Mouse (Mus musculus): ENCODE results near the gene Mctp2. TPM values are rescaled to one million over a fixed set of nuclear protein-coding genes. Genes with fewer than 3 reads are reported as not detected.
"Not testable (repeated sequence)": the region's sequence is repeated elsewhere in the genome, so short reads cannot be mapped to it uniquely, and the experiment has no call there.

Gene Mctp2
- total RNA-seq, 2 experiments from 2014 or later: 1.3 to 3.6 TPM

DNA sequence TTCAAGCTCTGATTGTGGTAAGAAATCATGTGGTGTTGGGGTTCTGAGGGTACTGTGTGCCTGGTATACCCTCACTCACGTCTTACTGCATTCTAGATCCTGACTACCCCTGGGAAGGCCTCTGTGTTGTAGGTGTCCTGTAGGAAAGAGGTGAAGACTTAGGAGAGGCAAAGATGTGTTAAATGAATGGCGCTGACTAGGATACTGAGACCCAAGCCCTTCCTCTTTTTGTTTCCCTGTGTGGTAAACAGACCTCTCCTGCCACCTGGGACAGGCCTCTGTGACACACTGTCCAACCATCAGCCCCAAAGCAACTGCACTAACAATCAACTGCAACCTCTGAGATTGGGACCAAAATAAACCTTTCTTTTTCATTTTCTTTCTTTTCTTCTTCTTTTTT lies 28.0 kb downstream of the Mctp2 start:
- ATAC-seq (replicated peaks; ENCODE audit: poor library complexity, severe bottlenecking): peak; percentile 57

DNA sequence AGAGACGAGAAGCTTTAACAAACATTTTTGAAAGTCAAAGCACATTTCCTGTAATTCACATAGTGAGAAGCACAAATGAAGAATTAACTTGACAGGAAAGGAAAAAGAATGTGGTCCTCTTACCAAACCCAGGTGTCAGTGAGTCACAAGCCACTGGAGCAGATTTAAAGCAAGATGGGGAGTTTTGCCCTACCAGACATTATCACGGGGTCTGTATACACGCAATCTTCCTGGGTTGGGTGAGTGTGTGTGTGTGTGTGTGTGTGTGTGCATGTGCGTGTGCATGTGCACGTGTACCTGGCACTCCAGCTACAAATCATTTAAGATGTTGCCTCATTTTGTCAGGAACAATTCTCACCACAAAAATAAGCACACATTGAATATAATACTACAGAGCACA lies 30.9 kb downstream of the Mctp2 start:
- ATAC-seq (replicated peaks; ENCODE audit: poor library complexity, severe bottlenecking): no peak

- no peak for ATAC-seq (replicated peaks; ENCODE audit: poor library complexity, severe bottlenecking)
Measured at GRCm38 (mm10) chr7:72271546-72271945, 34.9 kb downstream of the Mctp2 start.

DNA sequence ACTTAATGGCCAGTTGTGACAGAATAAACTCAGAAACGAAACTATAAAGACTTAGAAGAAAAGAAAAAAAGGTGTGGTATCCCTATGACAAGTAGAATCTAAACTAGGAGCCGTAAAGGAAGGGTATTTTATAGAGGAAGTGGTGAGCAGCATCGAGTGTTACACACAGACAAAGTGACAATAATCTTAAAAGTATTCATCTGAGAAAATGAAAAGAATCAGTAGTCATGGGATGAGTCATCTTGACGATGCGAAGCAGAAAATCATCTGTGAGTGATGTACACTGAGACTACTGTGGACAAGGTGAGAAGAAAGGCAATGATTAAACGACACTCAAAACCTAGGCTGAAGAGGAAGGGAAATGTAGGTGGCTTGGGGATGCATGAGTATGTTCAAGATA lies 36.4 kb downstream of the Mctp2 start:
- peak; percentile 46; the same call in 1 of the 2 replicates for ATAC-seq (replicated peaks; ENCODE audit: poor library complexity, severe bottlenecking)

- ATAC-seq (replicated peaks; ENCODE audit: poor library complexity, severe bottlenecking): peak; percentile 92
Measured at GRCm38 (mm10) chr7:72260766-72261655, 45.4 kb downstream of the Mctp2 start.

DNA sequence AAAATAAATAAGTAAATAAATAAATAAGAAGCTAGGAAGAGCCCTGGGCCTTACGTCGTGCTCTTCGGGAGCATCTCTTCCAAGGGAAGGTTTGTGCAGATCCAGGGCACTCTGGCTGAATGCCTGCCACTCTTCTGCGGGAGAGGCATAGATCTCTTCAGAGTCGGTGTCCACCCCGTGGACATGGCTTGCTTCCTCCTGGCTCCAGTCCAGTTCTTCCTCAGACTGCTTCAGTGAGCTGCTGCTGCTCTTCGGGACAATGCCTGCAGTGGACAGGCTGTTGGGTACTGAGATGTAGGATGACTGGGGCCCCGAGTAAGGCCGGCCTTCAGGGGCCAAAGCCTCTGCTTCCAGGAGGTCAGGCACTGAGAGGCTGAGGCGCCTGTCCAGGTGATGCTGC lies 47.4 kb downstream of the Mctp2 start:
- no peak for ATAC-seq (replicated peaks; ENCODE audit: poor library complexity, severe bottlenecking)

DNA sequence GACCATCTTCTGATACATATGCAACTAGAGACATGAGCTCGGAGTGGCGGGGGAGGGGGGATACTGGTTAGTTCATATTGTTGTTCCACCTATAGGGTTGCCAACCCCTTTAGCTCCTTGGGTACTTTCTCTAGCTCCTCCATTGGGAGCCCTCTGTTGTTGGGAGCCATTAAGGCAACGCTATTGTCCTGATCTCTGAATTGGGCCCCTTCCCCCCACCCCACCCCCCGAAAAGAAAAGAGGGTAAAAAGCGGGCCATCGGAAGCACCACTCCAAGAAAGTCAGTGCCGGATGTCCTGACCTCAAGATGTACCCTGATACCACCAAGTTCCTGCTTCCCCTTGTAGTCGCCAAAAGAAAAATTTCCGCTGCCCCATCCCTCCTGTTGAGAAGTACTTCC lies 56.1 kb downstream of the Mctp2 start:
- not testable (repeated sequence) for ATAC-seq (replicated peaks; ENCODE audit: poor library complexity, severe bottlenecking)

DNA sequence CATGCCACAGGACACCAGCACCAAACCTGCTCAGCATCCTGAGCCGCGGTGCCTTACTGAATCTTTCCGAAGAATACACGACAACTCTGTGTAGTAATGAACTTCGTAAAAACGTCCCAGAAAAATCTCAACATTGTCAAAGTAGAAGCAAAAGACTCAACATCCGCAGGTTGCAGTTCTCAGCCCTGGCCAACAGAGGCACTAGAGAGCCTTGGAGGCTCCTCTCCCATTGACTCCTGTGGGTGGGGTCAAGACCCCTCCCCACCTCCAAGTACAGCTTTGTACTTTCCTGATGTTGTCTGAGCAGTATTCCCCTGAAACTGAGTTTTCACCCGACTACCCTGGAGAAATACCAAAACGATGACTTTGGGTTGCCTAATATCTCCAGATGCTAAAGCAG lies 65.1 kb downstream of the Mctp2 start:
- ATAC-seq (replicated peaks; ENCODE audit: poor library complexity, severe bottlenecking): no peak

GRCm38 (mm10) chr7:72239782-72240493 lies 66.5 kb downstream of the Mctp2 start:
- ATAC-seq (replicated peaks; ENCODE audit: poor library complexity, severe bottlenecking): peak; percentile 94

- peak; percentile 81 for ATAC-seq (replicated peaks; ENCODE audit: poor library complexity, severe bottlenecking)
Measured at GRCm38 (mm10) chr7:72238575-72238974, 67.8 kb downstream of the Mctp2 start.

GRCm38 (mm10) chr7:72234433-72234998 lies 71.9 kb downstream of the Mctp2 start:
- no peak for ATAC-seq (replicated peaks; ENCODE audit: poor library complexity, severe bottlenecking)

DNA sequence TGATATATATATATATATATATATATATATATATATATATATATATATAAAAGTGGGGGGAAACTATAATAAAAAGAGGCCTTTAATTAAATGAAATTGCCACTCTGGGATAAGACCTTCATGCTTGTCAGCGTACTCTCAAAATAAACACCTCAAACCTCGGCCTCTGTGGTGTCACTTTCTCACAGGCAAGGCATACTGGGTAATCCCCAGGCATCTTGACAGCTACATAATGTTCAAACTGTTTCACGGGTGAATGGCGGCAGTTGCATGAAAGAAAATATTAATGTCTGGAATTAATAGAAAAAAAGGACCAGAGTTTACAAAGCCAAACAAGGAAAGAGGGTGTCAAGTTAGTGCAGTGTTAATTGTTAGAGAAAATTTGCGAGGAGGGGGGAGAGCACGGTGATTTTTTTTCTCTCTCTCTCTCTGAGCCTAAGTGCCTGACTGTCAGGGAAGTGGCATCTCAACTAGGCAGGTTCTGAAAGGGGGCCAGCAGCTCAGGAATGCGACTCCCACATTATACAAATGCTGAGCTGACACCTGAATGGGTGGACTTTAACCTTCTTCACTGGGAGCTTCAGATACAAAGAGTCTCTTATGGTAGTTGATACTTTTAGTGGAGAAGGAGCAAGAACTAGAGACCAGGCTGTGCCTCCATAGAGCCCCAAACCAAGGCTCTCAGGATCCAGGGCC lies 75.1 kb downstream of the Mctp2 start:
- ATAC-seq (replicated peaks; ENCODE audit: poor library complexity, severe bottlenecking): no peak

DNA sequence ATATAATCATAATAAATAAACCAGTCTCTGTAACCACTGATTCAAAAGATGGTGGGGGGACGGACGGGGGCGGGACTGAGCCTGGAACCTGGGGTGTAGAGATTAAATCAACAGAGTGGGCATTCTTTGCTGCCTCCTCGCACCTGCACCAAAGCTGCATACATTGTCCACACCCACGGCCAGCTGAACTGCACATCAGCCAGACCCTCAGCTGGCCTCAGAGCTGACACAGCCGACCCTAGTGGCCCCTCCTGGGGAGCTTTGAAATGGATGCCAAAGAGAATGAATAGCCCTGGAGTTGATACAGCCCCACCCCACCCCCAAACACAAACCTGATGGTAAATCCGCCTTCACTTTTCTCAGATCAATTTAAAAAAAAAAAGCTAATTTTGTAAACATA lies 76.5 kb downstream of the Mctp2 start:
- no peak for ATAC-seq (replicated peaks; ENCODE audit: poor library complexity, severe bottlenecking)

DNA sequence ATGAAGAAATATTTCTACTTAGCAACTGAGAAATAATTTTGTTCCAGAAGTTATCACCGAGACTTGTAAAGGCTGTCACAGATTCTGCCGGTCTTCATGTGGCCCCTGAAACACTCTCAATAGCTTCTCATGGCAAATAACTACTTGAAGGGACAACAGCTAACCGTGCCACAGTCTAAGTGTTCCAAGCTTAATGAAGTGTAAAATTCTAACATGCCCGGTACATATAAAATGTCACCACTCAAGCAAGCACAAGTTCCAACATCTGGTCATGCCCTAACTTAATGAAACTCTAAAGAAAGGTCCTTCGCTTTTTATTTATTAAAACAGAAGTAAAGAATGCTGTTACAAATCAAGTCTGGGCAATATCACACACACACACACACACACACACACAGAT lies 82.8 kb downstream of the Mctp2 start:
- ATAC-seq (replicated peaks; ENCODE audit: poor library complexity, severe bottlenecking): no peak

DNA sequence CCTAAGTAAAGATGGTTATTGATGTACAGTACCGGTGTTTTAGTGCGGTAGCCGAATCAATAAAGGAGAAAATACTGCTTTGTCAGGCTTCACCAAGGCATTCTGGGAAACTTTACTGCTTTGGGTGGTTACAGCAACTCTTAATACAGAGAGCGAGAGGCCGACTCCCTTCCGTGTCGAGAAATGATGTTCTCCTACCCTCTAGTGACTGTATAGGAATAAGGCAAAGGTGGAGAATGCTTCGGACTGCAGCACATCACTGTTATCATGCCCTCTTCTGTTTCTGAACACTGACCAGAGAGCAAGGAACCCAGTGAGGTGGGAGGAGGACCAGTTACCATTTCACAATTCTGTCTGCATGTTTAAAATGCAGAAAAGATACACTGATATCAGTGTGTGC lies 83.9 kb downstream of the Mctp2 start:
- no peak for ATAC-seq (replicated peaks; ENCODE audit: poor library complexity, severe bottlenecking)

GRCm38 (mm10) chr7:72218048-72218447 lies 88.4 kb downstream of the Mctp2 start:
- ATAC-seq (replicated peaks; ENCODE audit: poor library complexity, severe bottlenecking): no peak

DNA sequence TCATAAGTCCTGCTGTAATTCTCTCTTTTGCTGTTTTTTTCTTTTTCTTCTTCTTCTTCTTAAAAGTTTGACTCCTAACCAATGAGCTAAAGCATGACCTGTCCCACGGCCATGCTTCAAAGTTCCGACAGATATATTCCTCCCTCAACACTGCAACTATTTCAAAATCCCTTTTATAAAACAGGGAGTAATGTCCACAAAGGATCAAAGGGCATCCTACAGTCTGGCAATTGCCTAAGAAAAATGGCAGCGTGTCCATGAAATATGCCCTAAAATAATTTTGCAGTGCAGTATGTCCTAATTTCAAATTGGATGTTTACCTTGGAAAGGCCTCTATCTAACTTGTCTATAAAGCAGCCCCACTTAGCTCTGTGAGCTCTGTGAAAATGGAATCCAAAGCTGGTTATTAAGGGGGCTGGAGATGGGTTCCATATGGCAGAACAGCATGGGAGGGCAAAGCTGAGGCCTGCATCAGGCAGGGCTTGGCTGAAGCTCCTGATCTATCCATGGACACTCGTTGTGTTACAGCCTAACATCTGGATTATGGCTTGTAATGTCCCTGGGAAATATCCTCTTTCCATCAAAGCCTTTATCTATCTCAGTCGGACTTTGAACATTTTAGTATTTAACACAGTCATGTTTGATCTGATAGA lies 90.7 kb downstream of the Mctp2 start:
- ATAC-seq (replicated peaks; ENCODE audit: poor library complexity, severe bottlenecking): no peak

GRCm38 (mm10) chr7:72210201-72210600 lies 96.2 kb downstream of the Mctp2 start:
- no peak for ATAC-seq (replicated peaks; ENCODE audit: poor library complexity, severe bottlenecking)

DNA sequence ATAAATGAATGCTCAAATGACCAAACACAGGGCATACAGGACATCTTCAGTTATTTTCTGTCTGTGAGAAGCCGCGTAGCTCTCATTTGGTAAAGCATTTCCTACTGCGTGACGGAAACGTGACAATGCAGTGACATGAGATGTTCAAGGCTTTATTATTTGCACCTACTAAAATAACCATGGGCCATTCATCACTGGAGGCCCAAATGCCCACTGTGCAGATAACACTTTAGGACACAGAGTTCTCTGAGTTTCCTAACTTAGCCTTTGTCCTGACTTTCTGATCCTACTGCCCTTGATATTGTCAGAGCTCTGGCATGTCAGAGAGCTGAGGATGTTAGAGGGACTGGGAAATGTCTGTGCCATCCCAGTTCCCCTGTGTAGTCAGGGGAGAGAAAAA lies 97.1 kb downstream of the Mctp2 start:
- ATAC-seq (replicated peaks; ENCODE audit: poor library complexity, severe bottlenecking): no peak

DNA sequence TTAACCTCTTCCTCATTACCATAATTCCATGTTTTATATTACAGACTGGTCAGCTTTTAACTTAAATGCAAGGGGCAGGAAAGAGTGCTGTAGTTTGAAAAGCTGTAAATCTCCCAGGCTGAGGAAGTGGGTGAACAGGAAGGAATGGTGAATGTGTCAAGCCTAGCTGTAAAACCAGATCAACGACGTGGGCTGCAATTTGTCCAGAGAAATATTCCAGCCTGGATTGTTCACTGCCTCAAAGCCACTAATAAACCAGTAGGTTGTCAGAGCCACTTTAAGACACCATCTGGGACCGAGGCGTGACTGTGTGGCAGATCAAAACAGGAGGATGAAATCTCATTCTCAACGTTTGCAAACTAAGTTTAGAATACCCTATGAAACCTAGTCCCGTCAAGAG lies 99.6 kb downstream of the Mctp2 start:
- no peak for ATAC-seq (replicated peaks; ENCODE audit: poor library complexity, severe bottlenecking)
